Mouse (Mus musculus) left cerebral cortex, adult 8-10 months (tissue): ENCODE results near the gene Homer2. TPM values are rescaled to one million over a fixed set of nuclear protein-coding genes. Genes with fewer than 3 reads are reported as not detected.
A peak's percentile ranks its signal among the peaks of the same experiment; 100 is the strongest.

Experiments
- DNase-seq, 2 experiments: peaks; one replicate each; pipeline ENCODE4 v3.0.0; 2022; ENCODE audit warnings: low spot score in 2 of 2
- total RNA-seq, 4 experiments: library from RNA; stranded (reverse); gene quantifications; 2 replicates each; pipeline ENCODE4 v1.2.4; 2022

The Homer2 gene
- 10 to 100 TPM; 52.0 to 72.2 (median 56.2) TPM for total RNA-seq

DNA sequence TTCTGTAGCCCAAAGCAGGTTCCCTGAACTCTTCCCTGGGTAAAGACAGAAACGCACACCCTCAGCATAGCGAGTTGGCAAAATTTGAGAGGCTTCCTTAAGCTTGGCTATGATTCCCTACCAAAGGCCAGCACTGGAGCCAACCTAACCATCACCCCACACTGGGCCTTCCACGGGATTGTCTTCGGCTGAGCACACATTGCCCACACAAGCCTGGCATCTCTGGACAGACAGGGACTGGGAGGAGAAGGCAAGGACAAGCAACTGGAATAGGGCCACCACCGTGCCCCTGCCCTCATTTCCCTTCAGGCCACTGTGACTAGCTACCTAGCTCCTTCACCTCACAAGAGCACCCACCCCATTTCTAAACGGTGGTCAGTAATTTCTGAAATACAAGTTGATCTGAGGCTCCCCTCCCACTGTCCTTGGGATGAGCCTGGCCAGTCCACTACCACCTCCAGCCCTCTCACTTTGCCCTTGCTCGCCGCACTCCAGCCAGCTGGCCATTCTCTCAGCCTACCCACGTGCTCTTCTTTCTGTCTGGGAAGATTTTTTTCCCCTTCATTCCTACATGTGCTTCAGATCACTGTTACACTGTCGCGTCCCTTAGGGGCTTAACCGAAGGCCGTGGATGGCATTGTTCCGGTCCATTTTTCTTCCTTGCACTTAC lies at the start of gene Homer2:
Homer2 (minus strand) TSS at position 57 of the 670 bp plus-strand sequence.
- no peak for DNase-seq

- no peak for DNase-seq
Observed at GRCm38 (mm10) chr7:81747956-81748355, 40.6 kb upstream of the Homer2 start.

DNA sequence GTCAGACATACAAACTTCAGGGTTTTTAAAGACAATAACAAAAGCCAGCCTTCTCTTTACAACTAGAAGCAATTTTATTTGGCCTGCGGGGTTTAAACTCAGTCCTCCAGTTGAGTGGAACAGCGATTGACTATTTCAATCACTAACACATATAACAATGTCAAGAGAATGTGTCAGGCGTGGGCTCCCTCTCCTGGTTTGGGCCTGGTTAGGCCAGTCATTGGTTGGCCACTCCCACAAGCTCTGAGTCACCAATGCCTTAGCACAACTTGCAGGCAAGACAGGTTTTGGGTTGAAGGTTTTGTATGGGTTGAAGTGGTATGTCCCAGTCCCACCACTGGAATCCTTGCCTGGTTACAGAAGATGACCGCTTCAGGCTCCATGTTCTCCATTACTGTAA lies 36.8 kb upstream of the Homer2 start:
- no peak for DNase-seq

DNA sequence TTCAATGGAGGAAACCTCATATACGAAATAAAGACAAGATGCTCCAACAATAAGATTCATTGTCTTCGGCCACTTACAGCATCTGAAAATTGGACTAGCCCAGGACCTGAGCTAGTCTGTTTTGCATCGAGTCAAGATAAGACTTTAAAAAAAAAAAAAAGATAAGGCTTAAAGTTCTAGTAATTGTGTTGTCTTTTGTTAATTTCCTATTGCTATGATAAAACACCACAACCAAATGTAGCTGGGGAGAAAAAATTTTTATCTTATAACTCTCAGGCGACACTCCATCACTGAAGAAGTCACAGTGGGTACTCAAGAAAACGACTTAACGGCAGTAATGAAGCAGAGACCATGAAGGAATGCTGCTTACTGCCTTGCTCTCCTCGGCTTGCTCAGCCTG lies 32.7 kb upstream of the Homer2 start:
- DNase-seq: no peak

GRCm38 (mm10) chr7:81738720-81739385 lies 31.5 kb upstream of the Homer2 start:
- DNase-seq: no peak

GRCm38 (mm10) chr7:81735300-81736048 lies 28.1 kb upstream of the Homer2 start:
- no peak for DNase-seq

GRCm38 (mm10) chr7:81732183-81733089 lies 25.1 kb upstream of the Homer2 start:
- no peak for DNase-seq

GRCm38 (mm10) chr7:81731181-81731651 lies 23.9 kb upstream of the Homer2 start:
- DNase-seq: peak in 1 of 2 experiments; percentile 82

GRCm38 (mm10) chr7:81729787-81730186 lies 22.5 kb upstream of the Homer2 start:
- no peak for DNase-seq

- no peak for DNase-seq
Observed at GRCm38 (mm10) chr7:81727716-81728115, 20.4 kb upstream of the Homer2 start.

GRCm38 (mm10) chr7:81726728-81727005 lies 19.3 kb upstream of the Homer2 start:
- DNase-seq: no peak

- no peak for DNase-seq
Observed at GRCm38 (mm10) chr7:81725986-81726727, 18.8 kb upstream of the Homer2 start.

DNA sequence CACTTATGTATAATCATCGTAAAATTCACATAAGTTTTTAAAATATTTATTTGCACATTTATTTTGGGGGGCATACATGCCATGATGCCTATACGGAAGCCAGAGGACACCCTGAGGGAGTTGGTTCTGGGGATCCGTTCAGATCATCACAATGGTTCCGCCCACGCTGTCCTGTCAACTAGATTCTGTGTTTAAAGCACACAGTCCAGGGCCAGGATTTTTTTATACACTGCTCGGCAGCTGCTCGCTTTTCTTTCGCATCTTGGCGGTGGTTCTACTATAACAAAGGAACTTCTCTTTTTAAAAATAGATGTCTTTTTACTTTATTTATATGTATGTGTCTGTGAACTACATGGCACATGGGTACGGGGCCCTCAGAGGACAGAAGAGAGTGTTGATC lies 16.5 kb upstream of the Homer2 start:
- DNase-seq: peak in 1 of 2 experiments; percentile 36

GRCm38 (mm10) chr7:81721271-81721670 lies 13.9 kb upstream of the Homer2 start:
- DNase-seq: no peak

DNA sequence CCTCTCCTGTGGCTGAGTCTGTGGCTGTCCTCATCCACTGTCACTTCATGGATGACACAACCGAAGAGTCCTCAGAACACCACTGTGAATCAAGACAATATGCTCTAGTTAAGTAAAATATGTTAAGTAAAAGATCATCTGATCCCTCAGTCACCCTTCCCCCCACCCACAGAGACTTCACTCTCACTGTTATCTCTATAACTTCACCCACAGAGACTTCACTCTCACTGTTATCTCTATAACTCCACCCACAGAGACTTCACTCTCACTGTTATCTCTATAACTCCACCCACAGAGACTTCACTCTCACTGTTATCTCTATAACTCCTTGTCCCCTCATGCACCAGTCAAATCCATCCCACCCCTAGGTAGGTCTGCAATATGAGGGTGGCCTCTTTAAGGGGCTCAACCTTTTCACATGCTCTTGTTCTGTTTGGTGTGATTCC lies 11.9 kb upstream of the Homer2 start:
- DNase-seq: no peak

GRCm38 (mm10) chr7:81718657-81719056 lies 11.3 kb upstream of the Homer2 start:
- DNase-seq: no peak

DNA sequence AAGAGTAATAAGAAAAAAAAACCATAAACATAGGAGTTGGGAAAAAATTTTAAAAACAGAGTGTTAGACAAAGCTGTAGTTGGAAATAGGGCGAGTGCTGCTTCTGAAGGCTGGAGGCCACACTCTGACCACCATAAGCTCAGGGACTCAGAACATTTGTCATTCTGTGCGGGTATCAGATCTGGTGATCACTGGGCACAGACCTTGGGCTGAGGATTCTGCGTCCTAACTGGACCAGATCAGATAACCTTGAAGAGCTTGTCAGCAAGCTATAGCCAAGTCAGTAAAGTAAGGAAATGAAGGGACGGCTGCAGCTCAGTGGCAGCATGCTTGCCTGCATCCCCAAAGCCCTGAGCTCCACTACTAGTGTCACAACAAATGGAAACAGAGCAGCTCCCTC lies 2.8 kb upstream of the Homer2 start:
- no peak for DNase-seq

- DNase-seq: no peak
Observed at GRCm38 (mm10) chr7:81708165-81708564, 838 bp upstream of the Homer2 start.

GRCm38 (mm10) chr7:81706416-81707391 lies 623 bp downstream of the Homer2 start:
- DNase-seq: no peak
